Mouse (Mus musculus) NIH3T3 (cell line): ENCODE data around the gene Gm9958.

ENCODE experiments used
- DNase-seq: peaks from one replicate; pipeline ENCODE4 v3.0.0-alpha.2; 2012; ENCODE audit warnings: low read depth

Gm9958 gene

DNA sequence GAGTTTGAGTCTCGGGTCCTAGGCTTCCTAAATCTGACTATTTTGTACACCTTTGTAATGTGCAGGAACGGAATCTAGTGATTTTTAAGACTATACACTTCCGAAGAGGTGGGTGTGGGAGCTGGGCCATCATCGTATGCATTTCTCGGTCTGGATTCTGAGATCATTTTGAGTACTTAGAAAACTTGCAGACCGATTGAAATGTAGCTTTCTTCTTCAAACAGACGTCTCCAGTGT, at the start of gene Gm9958:
Gm9958 (plus strand) TSS at position 138 of the 237 bp plus-strand sequence.
- peak; percentile 40 for DNase-seq

DNA sequence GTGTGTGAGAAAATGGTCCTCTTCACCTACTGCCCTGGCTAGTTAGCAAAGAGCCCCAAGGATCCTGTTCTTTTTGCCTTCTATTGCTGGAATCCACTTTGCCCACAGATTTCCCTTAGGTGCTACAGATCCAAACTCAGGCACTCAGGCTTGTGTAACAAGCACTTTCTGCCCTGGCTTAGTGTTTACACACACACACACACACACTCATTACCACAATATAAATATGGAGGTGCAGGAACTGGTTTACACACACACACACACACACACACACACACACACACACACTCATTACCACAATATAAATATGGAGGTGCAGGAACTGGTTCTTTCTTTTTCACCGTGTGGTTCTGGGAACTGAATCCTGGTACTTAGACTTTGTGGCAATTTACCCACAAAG, 35.9 kb upstream of the Gm9958 start:
- DNase-seq, result no peak

DNA sequence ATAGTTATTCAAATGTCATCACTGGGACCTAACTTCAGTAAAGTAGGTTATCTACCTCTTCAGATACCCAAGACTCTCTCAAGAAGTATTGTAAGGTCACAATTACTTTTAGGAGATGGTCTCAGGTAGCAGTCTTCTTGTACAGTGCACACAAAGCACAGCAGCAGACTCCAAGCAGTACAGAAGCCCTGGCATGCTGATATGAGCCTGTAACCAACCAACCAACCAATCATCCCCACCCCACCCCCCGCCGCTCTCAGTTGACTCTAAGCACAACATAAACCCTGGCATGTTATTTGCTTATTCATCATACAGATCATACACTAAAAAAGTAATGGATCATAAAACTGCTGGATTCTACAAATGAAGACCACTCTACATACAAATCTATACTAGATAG, 34.5 kb upstream of the Gm9958 start:
- DNase-seq, result no peak

DNA sequence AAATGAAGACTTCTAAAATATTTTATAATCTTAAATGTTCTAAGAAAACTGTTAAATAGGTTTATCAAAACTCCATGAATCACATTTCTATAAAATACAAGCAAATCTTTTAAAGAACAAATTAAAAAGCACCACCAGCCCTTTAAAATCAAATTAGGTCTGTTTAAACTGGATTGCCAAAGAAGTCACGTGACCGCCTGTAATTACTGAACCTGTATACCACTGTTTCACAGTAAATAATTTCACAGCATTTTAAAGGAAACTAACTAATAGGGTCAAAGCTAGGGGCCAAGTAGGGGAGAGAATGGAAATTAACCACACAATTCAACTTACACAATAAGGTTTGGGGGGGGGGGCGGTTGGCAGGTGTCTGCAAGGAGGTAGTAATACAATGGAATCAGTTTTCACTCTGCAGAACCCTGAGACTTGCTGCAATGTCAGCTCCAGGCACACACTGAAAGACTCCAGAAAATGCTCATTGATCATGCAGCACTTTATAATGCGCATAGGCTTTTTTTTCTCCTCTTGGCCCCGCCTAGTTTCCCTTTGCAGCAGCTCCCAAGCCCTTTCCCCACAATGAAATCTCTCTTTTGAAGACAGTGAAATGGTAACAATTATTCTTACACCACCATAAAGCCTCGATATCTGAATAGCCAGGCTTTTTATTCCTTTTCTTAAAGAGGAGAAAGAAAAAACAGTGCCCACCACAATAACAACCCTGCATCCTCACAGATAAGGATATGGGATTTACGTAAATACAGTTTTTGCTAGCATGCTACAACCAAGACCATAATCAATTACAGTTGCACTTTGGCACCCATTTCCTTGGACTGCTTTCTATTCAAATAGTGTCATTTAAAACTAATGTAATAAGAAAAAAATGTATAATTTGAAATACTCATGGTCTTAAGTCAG, 28.6 kb upstream of the Gm9958 start:
- DNase-seq, result no peak

DNA sequence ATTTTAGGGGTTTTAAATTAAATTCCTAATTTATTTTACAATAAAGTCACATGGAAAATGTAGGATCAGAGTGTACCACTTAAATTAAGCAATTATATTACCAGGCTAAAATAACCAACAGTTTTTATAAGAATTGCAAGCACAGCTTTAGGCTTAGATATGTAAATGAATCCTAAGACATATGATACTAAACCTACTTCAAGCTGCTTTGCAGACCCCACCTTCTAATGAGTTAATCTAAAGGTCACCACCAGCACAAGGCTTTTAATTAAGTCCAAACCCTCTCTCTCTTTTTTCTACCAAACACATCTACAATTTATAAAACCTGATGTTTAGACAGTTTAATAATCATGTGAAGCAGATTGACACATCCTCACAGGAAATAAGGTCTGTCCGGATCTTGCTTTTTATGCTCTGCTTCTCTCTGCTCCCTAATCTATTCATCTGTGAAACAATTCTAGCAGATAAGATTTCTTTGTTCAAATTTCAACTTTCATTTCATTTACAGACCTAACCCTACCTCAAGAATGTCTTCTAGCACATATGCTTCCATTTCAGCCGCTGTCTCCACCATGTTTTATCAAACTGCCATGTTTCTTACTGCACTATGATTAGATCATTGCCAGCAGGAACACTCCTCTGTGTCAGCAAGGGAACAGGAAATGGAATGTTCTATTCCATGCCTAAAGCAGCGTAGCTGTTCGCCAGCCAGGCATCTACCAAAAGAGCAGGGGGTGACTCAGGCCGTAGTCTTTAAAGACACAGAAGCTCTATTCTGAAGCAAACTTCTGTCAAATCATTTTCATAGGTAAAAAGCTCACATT, 27.7 kb upstream of the Gm9958 start:
- DNase-seq, result peak; percentile 62

DNA sequence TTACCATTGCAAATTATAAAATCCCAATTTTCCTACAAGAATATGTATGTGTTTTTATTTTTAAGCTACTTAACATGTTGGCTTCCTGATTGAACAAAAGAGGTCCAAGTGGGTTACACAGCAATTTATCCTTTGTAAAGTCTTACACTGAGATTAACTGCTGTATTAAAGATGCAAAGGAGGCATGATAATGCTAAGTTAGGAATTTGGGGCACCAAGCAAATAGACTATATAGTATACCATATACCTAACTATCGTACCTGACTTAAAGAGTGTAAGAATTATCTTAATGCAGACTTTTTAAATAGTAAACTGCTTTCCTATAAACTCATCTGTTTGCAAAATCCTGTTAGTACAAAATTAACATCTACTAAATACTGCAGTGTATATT, 27.1 kb upstream of the Gm9958 start:
- no peak for DNase-seq

DNA sequence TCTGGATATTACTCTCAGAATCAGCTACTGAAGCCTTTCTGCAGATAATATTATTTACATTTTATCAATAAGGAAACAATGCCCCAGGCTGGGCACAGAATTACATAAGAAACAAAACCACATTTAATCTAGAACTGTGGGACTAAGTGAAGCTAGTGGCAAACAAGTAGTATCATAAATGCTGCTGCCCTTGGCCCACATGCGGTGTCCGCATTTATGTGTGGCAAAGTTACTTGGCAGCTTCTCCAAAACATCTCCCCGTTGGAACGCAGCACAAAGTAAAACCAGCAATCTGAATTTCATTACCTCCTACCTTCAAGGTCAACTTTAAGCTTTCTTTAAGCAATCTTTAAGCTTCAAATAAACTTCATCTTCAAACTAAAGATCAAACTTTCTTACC, 26.2 kb upstream of the Gm9958 start:
- DNase-seq, result no peak

DNA sequence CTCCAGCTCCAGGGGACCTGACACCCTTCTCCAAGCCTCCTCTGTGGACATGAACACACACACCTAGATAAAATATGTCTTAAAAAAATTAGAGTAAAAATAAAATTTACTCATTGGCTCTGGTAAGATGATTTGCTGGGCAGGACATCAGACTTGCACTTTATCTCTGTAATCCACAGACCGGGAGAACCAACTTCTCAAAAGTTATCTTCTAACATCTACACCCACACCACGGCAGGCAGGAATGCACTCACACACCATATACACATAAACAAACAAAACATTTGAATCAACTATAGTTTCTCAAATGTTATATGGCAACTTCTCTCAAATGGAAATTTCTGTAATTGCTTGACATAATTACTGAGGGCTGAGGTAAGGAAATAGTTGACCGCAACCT, 20.1 kb upstream of the Gm9958 start:
- no peak for DNase-seq

DNA sequence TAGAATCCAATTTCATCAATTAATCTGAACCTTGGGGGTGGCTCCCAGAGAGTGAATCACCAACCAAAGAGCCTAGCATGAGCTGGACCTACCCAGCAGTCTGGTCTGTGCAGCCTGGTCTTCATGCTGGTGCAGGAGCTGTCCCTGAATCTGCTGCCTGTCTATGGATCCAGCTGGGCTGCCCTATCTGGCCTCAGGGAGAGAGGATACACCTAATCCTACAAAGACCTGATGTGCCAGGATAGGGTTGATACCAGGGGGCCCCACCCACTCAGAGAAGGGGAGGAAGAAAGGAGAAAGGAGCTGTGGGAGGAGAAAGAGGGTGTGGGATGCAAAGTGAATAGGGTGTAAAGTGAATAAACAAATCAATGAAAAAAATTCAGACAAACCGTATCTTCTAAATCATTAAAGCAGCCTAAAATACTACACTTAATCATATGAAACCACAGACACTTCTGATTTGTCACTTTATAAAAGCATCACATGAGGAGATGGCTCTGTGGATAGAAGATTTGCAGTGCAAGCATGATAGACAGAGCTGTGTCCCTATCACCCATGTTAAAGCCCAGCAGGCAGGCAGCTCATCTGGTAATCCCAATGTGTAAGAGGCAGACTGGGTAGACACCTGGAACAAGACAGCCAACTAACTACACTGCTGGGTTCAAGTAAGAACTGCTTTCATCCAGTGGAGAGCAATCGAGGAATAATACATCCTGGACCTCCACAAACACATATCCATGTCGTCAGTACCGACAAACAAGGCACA, 13.3 kb upstream of the Gm9958 start:
- no peak for DNase-seq

DNA sequence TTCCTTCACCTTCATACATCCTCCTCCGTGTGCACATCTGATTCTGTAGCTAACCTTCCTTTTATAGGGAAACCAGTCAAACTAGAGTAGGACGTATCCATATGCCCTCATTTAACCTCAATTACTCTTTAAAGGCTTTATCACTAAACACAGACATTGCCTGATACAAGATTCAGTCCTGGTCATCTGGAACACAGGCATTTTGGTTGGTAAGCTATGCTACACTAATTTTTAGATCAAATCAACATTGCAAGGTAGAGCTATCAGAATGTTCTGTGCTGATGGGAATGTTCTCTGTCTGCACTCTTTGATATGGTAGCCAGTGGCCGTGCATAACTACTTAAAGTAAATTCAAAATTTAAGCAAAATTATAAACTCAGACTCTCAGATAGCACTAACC, 11.2 kb upstream of the Gm9958 start:
- DNase-seq, result no peak

DNA sequence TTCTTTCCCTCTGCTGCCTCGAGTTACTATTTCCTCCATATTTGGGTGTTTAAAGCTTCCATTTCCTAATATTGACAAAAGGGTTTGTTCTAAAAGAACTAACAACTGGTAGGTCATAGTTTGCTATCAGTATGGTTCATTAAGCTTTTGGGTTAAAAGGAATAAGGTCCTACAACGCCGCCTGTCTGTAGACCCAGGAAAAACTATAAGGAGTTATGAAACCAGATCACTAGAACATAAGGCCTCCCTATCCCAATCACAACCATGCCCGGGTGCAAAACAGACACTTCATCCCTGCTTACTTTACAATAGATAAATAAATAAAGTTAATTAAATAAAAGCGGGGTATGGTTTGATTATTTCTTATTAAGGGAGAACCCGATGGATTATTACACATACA, 2.5 kb upstream of the Gm9958 start:
- peak; percentile 90 for DNase-seq

DNA sequence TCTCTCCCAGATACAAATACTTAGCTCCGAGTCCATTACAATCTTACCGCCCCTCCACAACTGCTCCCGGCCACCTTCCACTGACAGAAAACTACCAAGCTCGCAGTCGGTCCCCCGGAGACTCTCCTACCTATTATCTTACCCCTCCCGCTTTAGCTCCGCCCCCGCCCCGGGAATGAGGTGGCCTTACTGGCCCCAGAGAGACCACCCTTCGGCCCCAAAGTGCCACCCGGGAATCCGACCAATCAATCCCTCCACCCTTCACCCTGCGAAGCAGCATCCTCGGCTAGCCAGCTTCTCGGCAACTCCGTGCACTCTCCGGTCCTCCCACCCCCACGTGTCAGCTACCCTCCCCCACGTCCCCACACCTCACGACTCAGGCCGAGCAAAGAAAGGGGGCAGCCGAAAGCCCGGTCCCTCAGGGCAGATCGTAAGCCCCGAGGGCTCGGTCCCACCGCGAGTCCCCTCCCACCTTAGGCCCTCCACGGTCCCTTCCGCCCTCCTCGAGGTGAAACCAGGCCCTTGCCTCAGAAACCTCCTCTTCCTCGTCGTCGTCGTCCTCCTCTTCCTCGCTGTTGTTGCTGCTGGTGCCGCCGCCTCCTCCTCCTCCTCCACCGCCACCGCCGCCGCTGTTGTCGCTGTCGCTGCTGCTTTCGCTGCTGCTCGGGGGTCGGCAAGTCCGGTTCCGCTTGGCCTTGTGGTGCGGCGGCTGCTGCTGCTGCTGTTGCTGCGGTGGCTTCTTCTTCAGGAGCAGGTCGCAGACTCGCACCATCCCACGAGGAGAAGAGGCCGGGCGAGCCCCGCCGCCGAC, 1.7 kb upstream of the Gm9958 start:
- peak; percentile 50 for DNase-seq

DNA sequence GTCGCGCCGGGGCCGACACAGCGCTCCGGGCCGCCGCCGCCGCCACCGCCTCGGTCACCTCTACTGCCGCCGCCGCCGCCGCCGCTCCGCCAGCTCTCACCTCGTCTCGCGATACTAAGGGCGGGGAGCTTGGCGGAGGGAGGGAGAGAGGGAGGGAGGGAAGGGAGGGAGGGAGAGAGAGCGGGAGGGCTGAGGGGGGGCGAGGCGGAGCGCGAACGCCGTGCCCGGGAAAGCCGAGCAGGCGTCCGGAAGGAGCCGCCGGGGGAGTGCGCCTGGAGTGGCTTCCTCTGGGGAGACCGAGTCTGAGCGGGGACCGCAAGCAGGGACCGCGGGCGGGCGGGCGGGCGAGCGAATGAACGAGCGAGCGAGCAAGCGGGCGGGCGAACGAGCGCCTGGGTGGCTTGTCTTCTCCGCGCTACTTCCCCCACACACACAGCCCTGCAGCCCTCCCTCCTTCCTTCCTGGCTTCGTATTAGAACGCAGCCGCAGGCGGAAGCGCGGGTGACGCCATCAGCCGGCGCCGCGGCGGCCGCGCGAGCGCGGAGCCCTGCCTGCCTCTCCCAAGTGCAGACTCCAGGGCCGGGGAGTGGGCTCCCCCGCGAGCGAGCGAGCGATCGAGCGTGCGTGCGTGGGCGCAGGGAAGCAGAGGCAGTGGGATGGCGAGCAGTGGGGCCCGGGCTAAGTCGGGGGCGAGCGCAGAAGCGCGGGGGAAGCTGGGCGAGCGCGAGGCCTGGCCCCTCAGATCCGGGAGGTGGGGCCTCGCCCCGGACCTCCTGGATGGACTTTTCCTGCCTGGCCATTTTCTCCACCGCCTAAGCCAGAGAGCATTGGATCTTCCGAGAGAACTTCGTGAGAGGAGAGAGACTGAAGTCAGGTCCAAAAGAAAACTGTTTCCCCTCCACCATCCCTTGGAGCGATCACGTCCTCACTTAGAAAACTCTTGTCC, 610 bp upstream of the Gm9958 start, which contains the start of gene Ankrd17:
Ankrd17 (minus strand) TSS at position 457 of the 946 bp plus-strand sequence.
- DNase-seq, result peak; percentile 95

DNA sequence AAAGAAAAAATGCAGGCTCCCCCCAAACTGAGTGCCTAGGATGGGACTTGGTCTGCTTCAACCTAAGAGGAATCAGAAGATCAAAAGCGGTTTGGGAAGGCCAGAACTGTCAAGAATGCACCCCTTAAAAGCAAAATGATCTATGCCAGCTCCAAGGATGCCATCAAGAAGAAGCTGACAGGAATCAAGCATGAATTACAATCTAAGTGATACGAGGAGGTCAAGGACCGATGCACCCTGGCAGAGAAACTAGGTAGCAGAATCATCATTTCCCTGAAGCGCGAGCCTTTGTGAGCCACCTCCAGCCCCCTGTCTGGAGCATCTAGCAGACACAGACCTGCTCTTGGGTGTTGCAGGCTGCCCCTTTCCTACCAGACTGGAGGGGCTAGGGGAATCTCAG, 3.4 kb downstream of the Gm9958 start:
- no peak for DNase-seq

DNA sequence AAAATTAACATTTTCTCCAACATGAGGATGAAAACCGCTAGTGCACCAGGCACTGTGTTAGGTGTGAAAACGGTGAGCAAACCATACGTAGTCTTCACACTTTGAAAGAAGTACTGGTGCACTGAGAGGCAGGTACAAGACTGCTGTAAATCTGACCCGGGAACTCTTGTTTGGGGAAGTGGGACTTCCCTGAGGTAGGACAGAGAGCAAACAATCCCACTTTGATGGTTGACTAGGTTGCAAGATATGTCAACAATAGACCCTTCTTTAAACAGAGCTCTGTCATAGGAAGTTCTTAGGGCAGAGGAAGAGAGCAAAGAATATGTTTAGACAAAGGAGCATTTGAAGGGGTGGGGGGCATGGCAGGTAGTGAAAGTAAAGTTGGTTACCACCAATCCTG, 6.7 kb downstream of the Gm9958 start:
- no peak for DNase-seq

DNA sequence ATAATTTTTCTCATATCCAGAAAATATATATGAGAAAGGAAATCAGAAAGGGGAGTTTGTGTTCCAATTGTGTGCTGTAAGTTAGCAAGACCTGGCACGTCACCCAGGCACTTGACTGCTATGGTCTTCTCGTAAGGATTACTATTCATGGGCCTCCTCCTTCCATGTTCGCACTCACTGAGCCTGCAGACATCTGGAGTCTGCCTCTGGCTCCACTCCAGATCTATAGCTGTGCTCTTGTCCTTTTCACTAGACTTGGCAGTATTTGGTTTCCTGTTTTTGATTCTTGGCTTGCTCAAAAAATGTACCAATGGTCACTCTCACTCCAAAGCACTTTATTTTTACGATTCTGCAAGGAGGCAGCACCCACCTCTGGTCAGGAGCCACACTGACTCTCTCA, 14.5 kb downstream of the Gm9958 start:
- DNase-seq, result peak; percentile 17

DNA sequence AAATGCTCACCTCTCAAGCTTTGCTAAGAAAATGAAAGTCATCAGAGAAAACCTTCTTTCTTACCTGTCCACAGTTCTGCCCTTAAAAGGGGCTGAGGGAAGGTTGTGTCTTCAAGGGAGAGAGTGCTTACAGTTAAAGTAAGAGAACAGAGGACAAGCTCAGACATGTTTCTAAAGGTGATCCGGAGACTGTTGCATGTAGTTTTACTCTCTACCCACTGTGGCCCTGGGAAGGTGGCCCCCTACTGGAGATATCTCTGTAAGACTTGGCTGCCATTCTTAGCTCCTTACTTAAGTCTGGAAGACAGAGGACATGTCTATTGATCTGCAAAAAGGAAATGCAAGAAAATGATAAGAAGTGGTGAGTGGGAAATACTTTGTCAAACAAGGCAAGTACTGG, 16.1 kb downstream of the Gm9958 start:
- DNase-seq, result peak; percentile 28

DNA sequence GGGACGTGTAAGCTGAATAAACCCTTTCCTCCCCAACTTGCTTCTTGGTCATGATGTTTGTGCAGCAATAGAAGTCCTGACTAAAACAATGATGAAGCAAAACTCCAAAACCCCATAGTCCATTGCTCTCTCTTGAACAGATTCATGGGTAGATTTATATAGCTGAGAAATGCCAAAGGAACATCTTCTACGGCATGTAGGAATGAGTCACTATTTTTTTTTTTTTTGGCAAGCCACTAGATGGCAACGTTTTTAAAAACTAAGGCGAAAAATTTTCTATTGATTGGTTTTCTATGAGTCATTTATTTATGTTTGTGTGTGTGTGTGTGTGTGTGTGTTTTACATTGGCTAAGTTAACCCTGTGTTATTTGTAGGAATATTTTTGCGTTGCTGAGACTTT, 26.8 kb downstream of the Gm9958 start:
- DNase-seq, result peak; percentile 8

DNA sequence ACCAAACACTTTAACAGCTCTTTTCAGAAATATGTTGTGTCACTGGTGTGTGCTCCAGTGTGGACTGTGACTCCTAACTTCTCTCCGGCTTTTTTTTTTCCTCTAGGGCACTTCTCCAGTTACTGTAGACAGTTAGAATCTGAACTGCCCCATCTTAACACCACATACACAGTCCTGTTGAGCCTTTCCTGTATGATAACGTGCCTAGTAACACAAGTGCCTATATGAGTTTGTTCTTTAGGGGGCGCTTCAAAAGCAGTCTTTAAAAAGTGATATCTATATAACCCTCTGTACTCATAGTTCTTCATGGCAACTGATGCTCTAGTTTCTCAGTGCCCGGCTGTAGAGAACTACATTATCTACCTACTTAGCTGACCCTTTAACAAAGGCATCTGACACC, 27.3 kb downstream of the Gm9958 start:
- no peak for DNase-seq

DNA sequence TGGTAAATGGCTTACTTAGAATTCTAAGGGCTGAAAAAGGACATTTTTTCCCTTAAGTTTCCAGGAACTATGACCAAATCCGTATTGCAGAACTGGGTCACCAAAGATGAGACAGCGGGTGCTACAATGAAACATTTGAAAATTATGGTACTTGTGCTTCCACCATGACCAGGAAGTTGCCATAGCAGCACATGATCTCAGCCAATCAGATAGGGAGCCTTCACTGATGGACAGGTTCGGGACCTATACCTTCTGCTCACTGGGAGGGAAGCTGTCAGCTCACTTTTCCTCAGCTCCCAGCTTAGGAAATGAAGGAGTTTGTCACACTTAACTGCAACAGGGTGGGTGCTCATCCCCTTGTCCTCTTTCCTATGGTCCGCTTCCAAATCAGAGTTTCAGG, 29.8 kb downstream of the Gm9958 start:
- no peak for DNase-seq

DNA sequence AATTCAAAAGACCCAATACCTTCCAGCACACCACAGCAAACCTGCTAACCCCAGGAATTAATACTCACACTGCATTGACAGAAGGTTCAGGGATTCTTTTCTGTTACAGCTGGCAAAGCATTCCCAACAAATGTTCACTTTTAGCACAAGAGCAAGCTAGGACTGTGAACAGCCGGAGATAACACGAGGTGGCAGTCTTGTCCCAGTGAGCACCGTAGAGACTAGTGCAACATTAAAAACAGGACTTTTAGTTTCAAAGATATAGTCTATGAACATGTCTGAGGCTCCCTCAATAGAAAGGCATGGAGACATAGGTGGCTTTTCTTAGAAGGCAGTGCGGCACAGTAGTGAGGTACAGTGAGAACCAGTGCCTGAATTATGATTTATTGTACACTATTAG, 38.2 kb downstream of the Gm9958 start:
- DNase-seq, result peak; percentile 53
